Mouse (Mus musculus): ENCODE data around the gene Dnaja4. TPM values are rescaled to one million over a fixed set of nuclear protein-coding genes. Genes with fewer than 3 reads are reported as not detected.
"Not testable (repeated sequence)": the region's sequence is repeated elsewhere in the genome, so short reads cannot be mapped to it uniquely, and the experiment has no call there.

Gene Dnaja4
- polyA plus RNA-seq, 1 experiment from 2014 or later, result 6.5 TPM

DNA sequence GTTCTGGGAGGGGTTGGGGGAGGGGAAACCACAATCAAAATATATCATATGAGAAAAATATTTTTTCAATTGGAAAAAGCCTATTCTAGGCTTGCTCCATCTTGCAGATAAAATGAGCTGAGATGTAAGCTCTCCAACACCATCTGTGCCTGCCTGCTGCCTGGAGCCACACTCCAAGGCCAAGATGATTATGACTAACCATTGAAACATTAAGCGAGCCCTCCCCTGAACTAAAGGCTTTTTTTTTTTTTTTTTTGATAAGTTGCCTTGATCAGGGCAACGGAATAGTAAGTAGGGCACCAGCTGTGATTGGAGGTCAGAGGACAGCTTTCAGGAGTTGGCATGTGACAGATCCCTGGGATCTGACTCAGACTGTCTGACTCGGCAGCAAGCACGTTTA lies 30.2 kb upstream of the Dnaja4 start:
- no peak overlapping the region for H3K4me3 ChIP-seq (replicated peaks; ENCODE audit: low read length)
- ATAC-seq (ENCODE audit: insufficient read depth, low FRiP score), result no peak
- WGBS, result 59% methylated on average over 4 of the region's 4 CpGs
- H3K4me2 ChIP-seq (ENCODE audit: low read depth, low read length), result no peak overlapping the region
- H3K27me3 ChIP-seq (ENCODE audit: control insufficient read depth, insufficient read depth, low read length), result no peaks in the 10 kb centered on the region
- no peaks in the 10 kb centered on the region for H3K9me3 ChIP-seq (replicated peaks; ENCODE audit: control insufficient read depth, low read length)
- no peaks in the 10 kb centered on the region for H3K36me3 ChIP-seq (ENCODE audit: control insufficient read depth, insufficient read depth, low read length)
- no peaks in the 10 kb centered on the region for H3K4me1 ChIP-seq (ENCODE audit: control insufficient read depth, insufficient read depth, low read length)
- H3K9ac ChIP-seq (ENCODE audit: low read length), result no peak overlapping the region
- no peak overlapping the region for H3K27ac ChIP-seq (ENCODE audit: low read length)

DNA sequence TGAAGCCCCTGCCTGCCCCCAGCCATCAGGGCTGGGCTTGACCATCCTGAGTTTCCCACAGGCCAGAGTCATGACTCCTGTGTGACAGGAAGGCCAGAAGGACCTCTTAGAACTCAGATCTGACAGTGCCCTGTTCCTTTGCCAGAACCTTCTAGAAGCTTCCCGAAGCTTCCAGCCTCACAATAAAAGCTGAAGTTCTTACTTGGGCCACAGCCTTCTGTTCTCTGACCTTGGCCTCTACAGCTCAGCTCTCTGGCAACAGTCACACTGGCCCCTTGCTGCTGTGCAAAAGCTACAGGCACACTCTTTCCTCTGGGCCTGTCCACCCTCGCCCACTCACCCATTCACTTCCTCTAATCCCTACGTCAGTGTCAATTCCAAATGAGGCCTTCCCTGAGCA lies 26.7 kb upstream of the Dnaja4 start:
- Histone ChIP-seq H3K4me1 (ENCODE audit: control insufficient read depth, insufficient read depth, low read length) (no peaks in the 10 kb centered on the region), H3K9ac (ENCODE audit: low read length) (no peak overlapping the region), H3K27ac (ENCODE audit: low read length) (no peak overlapping the region), H3K4me3 (replicated peaks; ENCODE audit: low read length) (no peak overlapping the region), H3K36me3 (ENCODE audit: control insufficient read depth, insufficient read depth, low read length) (no peaks in the 10 kb centered on the region), H3K27me3 (ENCODE audit: control insufficient read depth, insufficient read depth, low read length) (no peaks in the 10 kb centered on the region), H3K4me2 (ENCODE audit: low read depth, low read length) (no peak overlapping the region), H3K9me3 (replicated peaks; ENCODE audit: control insufficient read depth, low read length) (no peaks in the 10 kb centered on the region)
- 76% methylated on average over 3 of the region's 3 CpGs for WGBS
- ATAC-seq (ENCODE audit: insufficient read depth, low FRiP score), result no peak

DNA sequence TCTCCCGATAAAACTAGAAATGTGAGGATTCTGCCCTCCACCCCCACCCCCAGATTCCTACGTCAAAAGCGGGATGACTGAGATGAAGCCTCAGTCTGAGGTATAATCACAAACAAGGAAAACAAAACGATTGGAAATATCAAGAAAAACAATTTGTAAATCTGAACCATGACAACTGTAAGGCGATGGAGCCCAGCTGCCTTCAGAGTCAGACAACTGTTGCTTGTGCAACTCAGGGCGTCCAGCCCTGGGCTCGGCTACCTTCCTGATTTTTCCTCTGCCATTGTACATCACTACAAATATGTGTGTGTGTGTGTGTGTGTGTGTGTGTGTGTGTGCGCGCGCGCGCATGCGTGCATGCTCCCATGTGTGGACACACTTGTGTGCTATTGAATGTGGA lies 24.8 kb upstream of the Dnaja4 start:
- no peaks in the 10 kb centered on the region for H3K36me3 ChIP-seq (ENCODE audit: control insufficient read depth, insufficient read depth, low read length)
- H3K9me3 ChIP-seq (replicated peaks; ENCODE audit: control insufficient read depth, low read length), result no peaks in the 10 kb centered on the region
- no peak overlapping the region for H3K4me3 ChIP-seq (replicated peaks; ENCODE audit: low read length)
- no peaks in the 10 kb centered on the region for H3K4me1 ChIP-seq (ENCODE audit: control insufficient read depth, insufficient read depth, low read length)
- no peak for ATAC-seq (ENCODE audit: insufficient read depth, low FRiP score)
- H3K27ac ChIP-seq (ENCODE audit: low read length), result no peak overlapping the region; the same call in 1 of the 2 replicates
- 83% methylated on average over 13 of the region's 13 CpGs for WGBS
- H3K4me2 ChIP-seq (ENCODE audit: low read depth, low read length), result no peak overlapping the region
- no peak overlapping the region for H3K9ac ChIP-seq (ENCODE audit: low read length)
- H3K27me3 ChIP-seq (ENCODE audit: control insufficient read depth, insufficient read depth, low read length), result no peaks in the 10 kb centered on the region

DNA sequence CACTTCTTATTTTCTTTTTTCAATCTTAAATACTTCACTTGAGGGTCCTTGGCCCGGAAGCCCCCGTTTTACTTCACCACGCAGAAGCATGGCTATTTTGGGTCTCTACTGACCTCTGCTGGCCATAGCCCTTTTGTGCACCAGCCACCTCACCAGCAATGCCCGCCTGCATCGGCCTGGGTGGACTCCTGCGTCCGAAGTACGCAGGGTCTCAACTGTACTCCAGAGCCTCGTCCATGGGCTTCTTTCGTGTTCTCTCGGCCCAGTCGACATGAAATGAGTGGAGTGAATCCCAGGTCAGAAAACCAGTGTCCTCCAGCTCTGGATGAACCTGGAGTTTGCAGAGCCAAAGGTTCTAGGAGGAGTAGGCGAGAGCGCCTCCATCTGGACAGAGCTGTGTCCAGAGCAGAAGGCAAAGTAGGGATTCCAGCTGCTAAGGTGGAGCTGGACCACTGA lies 22.1 kb upstream of the Dnaja4 start:
- Histone ChIP-seq H3K27ac (ENCODE audit: low read length) (no peak overlapping the region), H3K9ac (ENCODE audit: low read length) (peak overlapping the region; percentile 65), H3K4me3 (replicated peaks; ENCODE audit: low read length) (peak overlapping the region; percentile 43), H3K27me3 (ENCODE audit: control insufficient read depth, insufficient read depth, low read length) (no peaks in the 10 kb centered on the region), H3K36me3 (ENCODE audit: control insufficient read depth, insufficient read depth, low read length) (no peaks in the 10 kb centered on the region), H3K4me2 (ENCODE audit: low read depth, low read length) (peak overlapping the region; percentile 73), H3K9me3 (replicated peaks; ENCODE audit: control insufficient read depth, low read length) (no peaks in the 10 kb centered on the region), H3K4me1 (ENCODE audit: control insufficient read depth, insufficient read depth, low read length) (no peaks in the 10 kb centered on the region)
- 2% methylated on average over 14 of the region's 14 CpGs for WGBS
- peak; percentile 52 for ATAC-seq (ENCODE audit: insufficient read depth, low FRiP score)

DNA sequence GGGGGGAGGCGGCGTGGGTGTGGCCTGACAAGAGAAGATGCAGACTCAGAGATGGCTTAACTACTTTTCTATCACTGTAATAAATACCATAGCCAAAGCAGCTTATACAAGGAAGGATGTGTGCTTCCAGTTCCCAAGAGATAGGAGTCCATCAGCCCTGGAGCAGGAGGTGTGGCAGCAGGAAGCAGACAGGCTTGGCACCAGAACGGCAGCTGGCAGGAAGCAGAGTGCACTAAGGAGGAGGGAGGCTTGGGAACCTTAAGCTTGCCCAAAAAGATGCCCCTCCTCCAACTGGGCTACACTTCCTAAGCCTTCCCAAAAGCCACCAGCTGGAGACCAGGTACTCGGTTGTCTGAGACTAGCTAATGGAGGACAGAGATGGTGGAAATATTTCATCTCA lies 15.8 kb upstream of the Dnaja4 start:
- no peak for ATAC-seq (ENCODE audit: insufficient read depth, low FRiP score)
- Histone ChIP-seq H3K9ac (ENCODE audit: low read length) (no peak overlapping the region), H3K4me1 (ENCODE audit: control insufficient read depth, insufficient read depth, low read length) (no peaks in the 10 kb centered on the region), H3K36me3 (ENCODE audit: control insufficient read depth, insufficient read depth, low read length) (no peaks in the 10 kb centered on the region), H3K4me3 (replicated peaks; ENCODE audit: low read length) (no peak overlapping the region), H3K27ac (ENCODE audit: low read length) (no peak overlapping the region), H3K4me2 (ENCODE audit: low read depth, low read length) (no peak overlapping the region), H3K27me3 (ENCODE audit: control insufficient read depth, insufficient read depth, low read length) (no peaks in the 10 kb centered on the region), H3K9me3 (replicated peaks; ENCODE audit: control insufficient read depth, low read length) (no peaks in the 10 kb centered on the region)
- WGBS, result 57% methylated on average over 2 of the region's 4 CpGs

DNA sequence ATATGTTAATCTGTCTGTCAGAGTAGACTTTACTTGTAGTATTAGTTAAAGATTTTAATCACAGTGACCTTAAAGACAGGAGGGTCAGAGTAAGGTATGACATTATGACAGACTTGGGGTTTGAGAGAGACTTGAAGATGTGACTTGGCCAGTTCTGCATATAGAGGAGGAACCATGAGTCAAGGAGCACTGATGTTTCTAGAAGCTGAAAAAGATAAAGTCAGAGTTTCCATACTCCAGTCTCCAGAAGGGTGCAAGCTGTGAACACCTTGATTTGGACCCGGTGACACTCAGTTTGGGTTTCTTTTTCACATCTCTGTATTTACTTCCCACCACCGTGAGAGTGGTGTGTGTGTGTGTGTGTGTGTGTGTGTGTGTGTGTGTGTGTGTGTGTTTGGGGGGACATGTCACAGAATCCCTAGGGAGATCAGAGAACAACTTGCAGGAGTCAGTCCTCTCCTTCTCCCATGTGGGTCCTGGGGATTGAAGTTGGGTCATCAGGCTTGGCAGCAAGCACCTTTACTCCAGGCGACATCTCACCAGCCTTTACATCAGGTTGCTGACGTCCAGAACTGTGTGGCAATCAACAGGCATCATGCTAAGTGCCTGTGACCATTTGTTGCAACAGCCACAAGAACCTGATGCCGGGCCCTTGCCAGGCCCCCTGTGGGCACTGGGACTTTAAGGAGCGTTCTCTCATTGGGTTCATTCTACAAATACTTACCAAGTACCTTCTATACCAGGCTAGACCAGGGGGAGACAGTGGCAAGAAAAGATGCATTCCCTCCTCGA lies 14.7 kb upstream of the Dnaja4 start:
- no peak for ATAC-seq (ENCODE audit: insufficient read depth, low FRiP score)
- Histone ChIP-seq H3K9ac (ENCODE audit: low read length) (no peak overlapping the region), H3K4me2 (ENCODE audit: low read depth, low read length) (no peak overlapping the region), H3K36me3 (ENCODE audit: control insufficient read depth, insufficient read depth, low read length) (no peaks in the 10 kb centered on the region), H3K9me3 (replicated peaks; ENCODE audit: control insufficient read depth, low read length) (no peaks in the 10 kb centered on the region), H3K27me3 (ENCODE audit: control insufficient read depth, insufficient read depth, low read length) (no peaks in the 10 kb centered on the region), H3K4me3 (replicated peaks; ENCODE audit: low read length) (no peak overlapping the region), H3K27ac (ENCODE audit: low read length) (no peak overlapping the region), H3K4me1 (ENCODE audit: control insufficient read depth, insufficient read depth, low read length) (no peaks in the 10 kb centered on the region)
- 68% methylated on average over 7 of the region's 7 CpGs for WGBS

DNA sequence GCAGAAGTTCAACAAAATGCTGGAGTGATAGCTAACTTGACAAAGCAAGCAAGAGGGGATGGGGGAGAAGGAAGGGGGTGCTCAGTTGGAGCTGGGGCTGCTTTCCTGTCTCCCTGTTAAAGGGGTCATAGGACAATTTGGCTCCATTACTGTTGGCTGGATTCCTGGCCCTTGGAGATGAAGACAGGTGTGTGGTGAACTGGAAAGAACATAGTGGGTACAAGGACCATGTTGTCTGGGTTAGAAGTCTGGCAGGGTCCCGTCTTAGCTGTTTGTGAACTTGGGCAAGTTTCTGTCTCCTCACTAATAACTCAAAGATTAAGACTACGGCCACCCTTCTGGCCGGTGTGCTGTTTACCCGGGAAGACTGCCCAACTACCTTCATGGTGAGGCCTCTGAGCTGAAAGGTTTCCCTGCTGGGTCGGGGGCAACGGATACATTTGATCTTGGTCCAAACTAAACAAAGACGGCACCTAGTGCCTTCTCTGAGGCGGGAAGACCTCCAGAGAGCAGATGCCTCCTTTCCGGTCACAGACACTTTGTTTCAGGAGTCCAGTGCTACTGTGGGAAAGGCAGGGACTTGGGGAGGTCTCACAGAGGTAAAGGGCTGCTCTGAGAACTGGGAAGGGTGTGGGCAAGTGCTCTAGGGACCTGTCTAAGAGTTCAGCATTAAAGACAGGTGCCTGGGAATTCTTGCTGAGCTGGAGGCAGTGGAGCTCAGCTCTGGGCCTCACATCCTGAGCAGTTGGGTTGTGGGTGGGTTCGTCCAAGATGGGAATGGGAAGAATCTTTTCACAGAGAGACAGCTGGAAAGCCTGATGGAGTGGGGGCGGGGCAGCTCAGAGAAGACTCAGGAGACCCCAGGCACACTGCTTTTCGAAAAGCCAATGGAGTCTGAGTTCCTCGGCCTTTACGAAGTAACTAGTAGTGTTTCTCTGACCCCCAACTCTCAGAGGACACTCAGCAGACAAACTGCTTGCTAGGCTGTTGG lies 11.1 kb upstream of the Dnaja4 start:
- WGBS, result 58% methylated on average over 14 of the region's 14 CpGs
- no peaks in the 10 kb centered on the region for H3K9me3 ChIP-seq (replicated peaks; ENCODE audit: control insufficient read depth, low read length)
- ATAC-seq (ENCODE audit: insufficient read depth, low FRiP score), result no peak
- H3K27ac ChIP-seq (ENCODE audit: low read length), result no peak overlapping the region
- no peaks in the 10 kb centered on the region for H3K36me3 ChIP-seq (ENCODE audit: control insufficient read depth, insufficient read depth, low read length)
- H3K4me1 ChIP-seq (ENCODE audit: control insufficient read depth, insufficient read depth, low read length), result 0 out of 2 replicates have a peak, but pooled peaks cover 4% of the 10 kb centered on the region
- no peak overlapping the region for H3K4me2 ChIP-seq (ENCODE audit: low read depth, low read length)
- no peak overlapping the region for H3K4me3 ChIP-seq (replicated peaks; ENCODE audit: low read length)
- no peak overlapping the region for H3K9ac ChIP-seq (ENCODE audit: low read length)
- no peaks in the 10 kb centered on the region for H3K27me3 ChIP-seq (ENCODE audit: control insufficient read depth, insufficient read depth, low read length)

DNA sequence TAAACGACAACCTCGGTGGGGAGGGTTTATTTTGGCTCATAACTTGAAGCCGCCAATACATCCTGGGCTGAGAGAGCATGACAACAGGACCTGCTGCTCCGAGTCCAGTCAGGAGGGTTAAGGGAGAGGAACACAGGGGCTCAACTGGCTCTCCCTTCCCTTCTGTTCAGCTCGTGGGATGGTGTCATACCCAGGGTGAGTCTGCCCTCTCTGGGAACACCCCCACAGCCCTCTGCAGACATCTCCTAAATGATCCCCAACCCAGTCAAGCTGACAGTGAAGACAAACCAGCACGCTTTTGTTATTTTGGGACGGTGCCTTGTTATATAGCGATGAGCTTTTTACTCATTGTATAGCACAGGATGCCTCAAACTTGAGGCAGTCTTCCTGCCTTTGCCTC lies 9.2 kb upstream of the Dnaja4 start:
- H3K27ac ChIP-seq (ENCODE audit: low read length), result no peak overlapping the region
- 67% methylated on average over 8 of the region's 8 CpGs for WGBS
- H3K27me3 ChIP-seq (ENCODE audit: control insufficient read depth, insufficient read depth, low read length), result no peaks in the 10 kb centered on the region
- no peak for ATAC-seq (ENCODE audit: insufficient read depth, low FRiP score)
- H3K9me3 ChIP-seq (replicated peaks; ENCODE audit: control insufficient read depth, low read length), result no peaks in the 10 kb centered on the region
- H3K9ac ChIP-seq (ENCODE audit: low read length), result no peak overlapping the region
- no peaks in the 10 kb centered on the region for H3K36me3 ChIP-seq (ENCODE audit: control insufficient read depth, insufficient read depth, low read length)
- H3K4me2 ChIP-seq (ENCODE audit: low read depth, low read length), result no peak overlapping the region
- H3K4me3 ChIP-seq (replicated peaks; ENCODE audit: low read length), result no peak overlapping the region
- H3K4me1 ChIP-seq (ENCODE audit: control insufficient read depth, insufficient read depth, low read length), result 0 out of 2 replicates have a peak, but pooled peaks cover 4% of the 10 kb centered on the region

DNA sequence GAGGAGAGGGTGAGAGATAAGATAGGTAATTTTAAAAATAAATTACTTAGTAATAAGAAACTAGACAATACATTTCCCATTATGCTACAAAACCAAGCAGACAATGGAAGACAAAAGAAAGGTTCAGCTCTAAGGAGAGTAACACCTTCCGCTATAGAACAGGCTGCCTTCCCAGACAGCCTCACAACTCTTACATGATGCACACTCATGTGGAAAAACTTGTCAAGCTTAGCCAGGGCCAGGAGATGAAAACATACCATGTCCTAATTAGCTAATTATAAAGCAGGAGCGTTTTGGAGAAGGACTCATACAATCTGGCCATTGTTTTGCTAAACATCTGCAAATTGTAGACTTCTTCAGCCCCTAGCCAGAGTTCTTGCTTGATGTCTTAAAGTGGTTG lies 8.0 kb upstream of the Dnaja4 start:
- H3K4me1 ChIP-seq (ENCODE audit: control insufficient read depth, insufficient read depth, low read length); ATAC-seq (ENCODE audit: insufficient read depth, low FRiP score); H3K36me3 ChIP-seq (ENCODE audit: control insufficient read depth, insufficient read depth, low read length); H3K9me3 ChIP-seq (replicated peaks; ENCODE audit: control insufficient read depth, low read length); H3K27me3 ChIP-seq (ENCODE audit: control insufficient read depth, insufficient read depth, low read length); H3K4me2 ChIP-seq (ENCODE audit: low read depth, low read length); H3K27ac ChIP-seq (ENCODE audit: low read length); H3K4me3 ChIP-seq (replicated peaks; ENCODE audit: low read length); H3K9ac ChIP-seq (ENCODE audit: low read length): not testable (repeated sequence)
- 80% methylated on average over 2 of the region's 2 CpGs for WGBS

All from stomach, embryonic 16.5 days (tissue).